Mouse (Mus musculus) stomach, postnatal 0 days (tissue): ENCODE data around the gene Tgfbr2. TPM values are rescaled to one million over a fixed set of nuclear protein-coding genes. Genes with fewer than 3 reads are reported as not detected.

ENCODE experiments used
- ATAC-seq: fragments of 200-750 bp; cut with Nextera tagmentation; 2 replicates; pipeline ENCODE4 v1.8.0; 2017; ENCODE audit not compliant: low FRiP score, low TSS enrichment
- DNase-seq: peaks from one replicate; pipeline ENCODE4 v3.0.0-alpha.2; 2016; ENCODE audit warnings: low spot score
- H3K27ac ChIP-seq: fragments of 300-500 bp; sonication (generic); replicated peaks from 2 replicates; pipeline ENCODE4 v1.5.1; 2014; ENCODE audit warnings: mild to moderate bottlenecking, control low read depth
- H3K27me3 ChIP-seq: fragments of 300-500 bp; sonication (generic); 2 replicates; pipeline ENCODE4 v1.6.1; 2014; ENCODE audit warnings: low read length; ENCODE audit not compliant: control insufficient read depth, insufficient read depth
- H3K36me3 ChIP-seq: fragments of 300-500 bp; sonication (generic); 2 replicates; pipeline ENCODE4 v1.6.1; 2014; ENCODE audit warnings: low read length, mixed read lengths; ENCODE audit not compliant: control insufficient read depth, insufficient read depth
- H3K4me1 ChIP-seq: fragments of 300-500 bp; sonication (generic); replicated peaks from 2 replicates; pipeline ENCODE4 v1.6.1; 2014; ENCODE audit warnings: antibody characterized with exemption; ENCODE audit not compliant: control insufficient read depth, insufficient read depth
- H3K4me2 ChIP-seq: fragments of 300-500 bp; sonication (generic); replicated peaks from 2 replicates; pipeline ENCODE4 v1.6.1; 2014; ENCODE audit warnings: low read depth, mild to moderate bottlenecking, control low read depth, moderate library complexity
- H3K4me3 ChIP-seq: fragments of 300-500 bp; sonication (generic); 2 replicates; pipeline ENCODE4 v1.5.1; 2014; ENCODE audit warnings: low read depth, low read length, control low read depth
- H3K9ac ChIP-seq: fragments of 300-500 bp; sonication (generic); 2 replicates; pipeline ENCODE4 v1.6.1; 2014; ENCODE audit warnings: mild to moderate bottlenecking, low read length, control low read depth, mixed read lengths
- H3K9me3 ChIP-seq: fragments of 300-500 bp; sonication (generic); 2 replicates; pipeline ENCODE4 v1.6.1; 2016; ENCODE audit warnings: low read length; ENCODE audit not compliant: control insufficient read depth
- CTCF ChIP-seq: IDR thresholded peaks from 2 replicates; pipeline ENCODE4 v1.5.1; 2016; ENCODE audit warnings: antibody characterized with exemption, low read depth, mild to moderate bottlenecking, moderate library complexity
- EP300 ChIP-seq: optimal IDR thresholded peaks from 2 replicates; pipeline ENCODE3; 2016; ENCODE audit warnings: antibody characterized with exemption
- WGBS: fragments of 180-500 bp; shearing (Covaris S2); extraction: QIAGEN DNeasy Blood & Tissue Kit; methylation state at CpG from one replicate; pipeline ENCODE4 v1.1.7; 2014; 5-methylcytosine and 5-hydroxymethylcytosine counted together
- polyA plus RNA-seq: library from polyadenylated mRNA; unstranded; fragments of >200 nt; fragmentation: Nextera tagmentation; extraction: Ambion mirVana; gene quantifications from 2 replicates; pipeline ENCODE4 v1.2.1, GENCODE M21; 2015

Gene Tgfbr2
- polyA plus RNA-seq, 1 experiment from 2014 or later, result 16.8 TPM

- 68% methylated on average over 6 of the region's 6 CpGs for WGBS
- Histone ChIP-seq H3K4me1 (no peaks in the 10 kb centered on the region; the same call in 1 of the 2 replicates), H3K4me2 (no peak overlapping the region), H3K27ac (no peak overlapping the region), H3K9me3 (no peaks in the 10 kb centered on the region), H3K4me3 (no peak overlapping the region), H3K36me3 (no peaks in the 10 kb centered on the region), H3K27me3 (no peaks in the 10 kb centered on the region), H3K9ac (no peak overlapping the region)
- no peak for ATAC-seq
- no peak for TF ChIP-seq CTCF
- DNase-seq, result no peak
These were observed 7.8 kb downstream of the Tgfbr2 start for GRCm38 (mm10) chr9:116167304-116167880.

GRCm38 (mm10) chr9:116166363-116166762 lies 8.8 kb downstream of the Tgfbr2 start:
- DNase-seq, result no peak
- H3K4me2 ChIP-seq, result no peak overlapping the region
- no peaks in the 10 kb centered on the region for H3K9me3 ChIP-seq
- no peaks in the 10 kb centered on the region for H3K27me3 ChIP-seq
- TF ChIP-seq CTCF (no peak), EP300 (no peak)
- WGBS, result 87% methylated on average over 6 of the region's 6 CpGs
- no peaks in the 10 kb centered on the region; the same call in 1 of the 2 replicates for H3K4me1 ChIP-seq
- no peak overlapping the region for H3K9ac ChIP-seq
- no peak overlapping the region for H3K4me3 ChIP-seq
- H3K36me3 ChIP-seq, result no peaks in the 10 kb centered on the region
- ATAC-seq, result no peak
- no peak overlapping the region for H3K27ac ChIP-seq

- Histone ChIP-seq H3K4me1 (no peaks in the 10 kb centered on the region; the same call in 1 of the 2 replicates), H3K27ac (no peak overlapping the region), H3K27me3 (no peaks in the 10 kb centered on the region), H3K4me3 (no peak overlapping the region), H3K36me3 (no peaks in the 10 kb centered on the region), H3K4me2 (no peak overlapping the region), H3K9me3 (no peaks in the 10 kb centered on the region), H3K9ac (no peak overlapping the region)
- WGBS, result 71% methylated on average over 6 of the region's 6 CpGs
- DNase-seq, result no peak
- TF ChIP-seq EP300, result no peak
- TF ChIP-seq CTCF, result no peak
- no peak for ATAC-seq
These were observed 11.3 kb downstream of the Tgfbr2 start for GRCm38 (mm10) chr9:116163883-116164282.

- Histone ChIP-seq H3K27me3 (no peaks in the 10 kb centered on the region), H3K9ac (no peak overlapping the region), H3K27ac (no peak overlapping the region), H3K36me3 (no peaks in the 10 kb centered on the region), H3K4me1 (no peaks in the 10 kb centered on the region; the same call in 1 of the 2 replicates), H3K4me2 (no peak overlapping the region), H3K9me3 (no peaks in the 10 kb centered on the region), H3K4me3 (no peak overlapping the region)
- TF ChIP-seq EP300 (no peak), CTCF (no peak)
- no peak for ATAC-seq
- 91% methylated on average over 7 of the region's 7 CpGs for WGBS
- no peak for DNase-seq
These were observed 12.2 kb downstream of the Tgfbr2 start for GRCm38 (mm10) chr9:116162866-116163374.

- no peak overlapping the region for H3K4me3 ChIP-seq
- no peak for TF ChIP-seq EP300
- TF ChIP-seq CTCF, result no peak
- H3K4me1 ChIP-seq, result no peaks in the 10 kb centered on the region
- 74% methylated on average over 7 of the region's 7 CpGs for WGBS
- no peak overlapping the region for H3K27ac ChIP-seq
- no peak overlapping the region for H3K4me2 ChIP-seq
- no peak for ATAC-seq
- H3K9me3 ChIP-seq, result no peaks in the 10 kb centered on the region
- no peaks in the 10 kb centered on the region for H3K27me3 ChIP-seq
- no peak overlapping the region for H3K9ac ChIP-seq
- H3K36me3 ChIP-seq, result no peaks in the 10 kb centered on the region
- no peak for DNase-seq
These were observed 14.3 kb downstream of the Tgfbr2 start for GRCm38 (mm10) chr9:116160860-116161259.

GRCm38 (mm10) chr9:116160067-116160466 lies 15.1 kb downstream of the Tgfbr2 start:
- Histone ChIP-seq H3K9ac (no peak overlapping the region), H3K27ac (no peak overlapping the region), H3K36me3 (no peaks in the 10 kb centered on the region), H3K4me1 (no peaks in the 10 kb centered on the region), H3K27me3 (no peaks in the 10 kb centered on the region), H3K4me3 (no peak overlapping the region), H3K4me2 (no peak overlapping the region), H3K9me3 (no peaks in the 10 kb centered on the region)
- TF ChIP-seq EP300 (no peak), CTCF (no peak)
- DNase-seq (no peak), ATAC-seq (no peak)
- 77% methylated on average over 3 of the region's 3 CpGs for WGBS
